Mouse (Mus musculus) brain, embryonic 14.5 days (tissue): ENCODE measurements around the gene Wnt10a.

Experiments used
- CTCF ChIP-seq: fragments of 200-500 bp; IDR thresholded peaks from 2 replicates; pipeline ENCODE4 v1.5.1; 2012; ENCODE audit warnings: inconsistent platforms, mild to moderate bottlenecking, moderate library complexity, borderline replicate concordance; ENCODE audit not compliant: insufficient read depth, insufficient read length; ENCODE audit errors: extremely low read depth
- POLR2A ChIP-seq: fragments of 200-500 bp; IDR thresholded peaks from 2 replicates; pipeline ENCODE4 v1.6.1; 2012; ENCODE audit warnings: mild to moderate bottlenecking, inconsistent platforms, borderline replicate concordance; ENCODE audit not compliant: poor library complexity, insufficient read depth, insufficient read length, severe bottlenecking; ENCODE audit errors: extremely low read depth

DNA sequence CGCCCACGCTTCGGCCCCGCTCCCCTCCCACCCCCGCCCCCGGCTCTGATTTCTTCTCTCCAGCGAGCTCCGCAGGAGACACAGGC lies 19.6 kb upstream of the Wnt10a start, which contains the start of gene Wnt6:
- TF ChIP-seq POLR2A (no peak), CTCF (no peak)
